Mouse (Mus musculus): ENCODE measurements around the gene Adprhl1. TPM values are rescaled to one million over a fixed set of nuclear protein-coding genes. Genes with fewer than 3 reads are reported as not detected.
A peak's percentile ranks its signal among the peaks of the same experiment; 100 is the strongest.

Adprhl1 gene
- total RNA-seq (2021) = 1 to 10 TPM; 1.8 to 1.9 TPM

- intact Hi-C loops (cut with DNase I) = no loop called here
- peak; percentile 81 for DNase-seq
These were observed at the start of gene Adprhl1 for GRCm38 (mm10) chr8:13254019-13254418. Adprhl1 (minus strand) TSS chr8:13254162.

GRCm38 (mm10) chr8:13301036-13301435 is 47.1 kb upstream of the Adprhl1 start:
- intact Hi-C loops (cut with DNase I) = no loop called here
- no peak for DNase-seq

- intact Hi-C loops (cut with DNase I) = no loop called here
- DNase-seq = no peak
These were observed 45.6 kb upstream of the Adprhl1 start for GRCm38 (mm10) chr8:13299571-13299970.

- intact Hi-C loops (cut with DNase I) = no loop called here
- no peak for DNase-seq
These were observed 39.9 kb upstream of the Adprhl1 start for GRCm38 (mm10) chr8:13293677-13294470.

GRCm38 (mm10) chr8:13292364-13292763 is 38.4 kb upstream of the Adprhl1 start:
- peak; percentile 76 for DNase-seq
- intact Hi-C loops (cut with DNase I) = no loop called here

- intact Hi-C loops (cut with DNase I) = no loop called here
- no peak for DNase-seq
These were observed 34.7 kb upstream of the Adprhl1 start for GRCm38 (mm10) chr8:13288646-13289045.

GRCm38 (mm10) chr8:13287692-13288623 is 34.0 kb upstream of the Adprhl1 start, which contains the start of the genes Dcun1d2 and Tmco3:
Dcun1d2 (minus strand) TSS chr8:13288131.
Tmco3 (plus strand) TSS chr8:13288190.
- intact Hi-C loops (cut with DNase I) = no loop called here
- peak; percentile 97 for DNase-seq

- peak; percentile 78 for DNase-seq
- intact Hi-C loops (cut with DNase I) = no loop called here
These were observed 33.3 kb upstream of the Adprhl1 start for GRCm38 (mm10) chr8:13287304-13287691.

- DNase-seq = no peak
- intact Hi-C loops (cut with DNase I) = no loop called here
These were observed 29.2 kb upstream of the Adprhl1 start for GRCm38 (mm10) chr8:13283200-13283599.

- DNase-seq = no peak
- intact Hi-C loops (cut with DNase I) = no loop called here
These were observed 23.0 kb upstream of the Adprhl1 start for GRCm38 (mm10) chr8:13276941-13277447.

- intact Hi-C loops (cut with DNase I) = no loop called here
- DNase-seq = no peak
These were observed 18.9 kb upstream of the Adprhl1 start for GRCm38 (mm10) chr8:13272834-13273233.

GRCm38 (mm10) chr8:13267566-13267965 is 13.6 kb upstream of the Adprhl1 start:
- intact Hi-C loops (cut with DNase I) = loop anchor here (10.0 kb wide), 1 partner anchor 133 kb away; no protein-coding TSS in a partner anchor
- DNase-seq = no peak

- intact Hi-C loops (cut with DNase I) = loop anchor here (10.0 kb wide), 1 partner anchor 129 kb away; no protein-coding TSS in a partner anchor
- DNase-seq = no peak
These were observed 9.4 kb upstream of the Adprhl1 start for GRCm38 (mm10) chr8:13263376-13263775.

GRCm38 (mm10) chr8:13253413-13253812 is 549 bp downstream of the Adprhl1 start:
- intact Hi-C loops (cut with DNase I) = no loop called here
- no peak for DNase-seq

GRCm38 (mm10) chr8:13252837-13253236 is 1.1 kb downstream of the Adprhl1 start:
- intact Hi-C loops (cut with DNase I) = no loop called here
- no peak for DNase-seq

GRCm38 (mm10) chr8:13244343-13244880 is 9.6 kb downstream of the Adprhl1 start:
- intact Hi-C loops (cut with DNase I) = no loop called here
- no peak for DNase-seq

GRCm38 (mm10) chr8:13242985-13243870 is 10.7 kb downstream of the Adprhl1 start:
- intact Hi-C loops (cut with DNase I) = no loop called here

GRCm38 (mm10) chr8:13240691-13241090 is 13.3 kb downstream of the Adprhl1 start:
- intact Hi-C loops (cut with DNase I) = no loop called here
- no peak for DNase-seq

More at GRCm38 (mm10) chr8:13242985-13243870, 10.7 kb downstream of the Adprhl1 start:
- DNase-seq = no peak

GRCm38 (mm10) chr8:13240055-13240454 is 13.9 kb downstream of the Adprhl1 start:
- intact Hi-C loops (cut with DNase I) = no loop called here
- DNase-seq = no peak

- DNase-seq = no peak
These were observed 19.2 kb downstream of the Adprhl1 start for GRCm38 (mm10) chr8:13234803-13235202.

More at GRCm38 (mm10) chr8:13234803-13235202, 19.2 kb downstream of the Adprhl1 start:
- intact Hi-C loops (cut with DNase I) = no loop called here

All from left cerebral cortex, postnatal 4 days (tissue).